Mouse (Mus musculus) heart, adult 2 months (tissue): ENCODE results near the gene Rpl9-ps6. TPM values are rescaled to one million over a fixed set of nuclear protein-coding genes. Genes with fewer than 3 reads are reported as not detected.

Experiments
- DNase-seq, 2 experiments: peaks; one replicate each; pipeline ENCODE4 v3.0.0; 2021
- H3K27ac ChIP-seq: fragments of 200-600 bp; 2 replicates; pipeline ENCODE4 v1.8.1; 2022
- H3K27me3 ChIP-seq: fragments of 200-500 bp; 2 replicates; pipeline ENCODE4 v1.6.1; 2012; ENCODE audit warnings: mild to moderate bottlenecking, low read length, inconsistent platforms, mixed read lengths; ENCODE audit not compliant: control insufficient read depth, insufficient read depth
- H3K36me3 ChIP-seq: fragments of 200-500 bp; 2 replicates; pipeline ENCODE4 v1.6.1; 2012; ENCODE audit warnings: low read length, inconsistent platforms; ENCODE audit not compliant: control insufficient read depth, insufficient read depth
- H3K4me1 ChIP-seq: fragments of 200-500 bp; 2 replicates; pipeline ENCODE4 v1.6.1; 2011; ENCODE audit warnings: low read length; ENCODE audit not compliant: control insufficient read depth, insufficient read depth
- H3K4me3 ChIP-seq: fragments of 200-600 bp; 2 replicates; pipeline ENCODE4 v1.8.1; 2022
- H3K79me2 ChIP-seq: fragments of 200-500 bp; replicated peaks from 2 replicates; pipeline ENCODE4 v1.6.1; 2012; ENCODE audit warnings: mild to moderate bottlenecking, inconsistent platforms, low read length, moderate library complexity, mixed read lengths; ENCODE audit not compliant: control insufficient read depth, insufficient read depth
- H3K9ac ChIP-seq: fragments of 200-500 bp; 2 replicates; pipeline ENCODE4 v1.6.1; 2012; ENCODE audit warnings: low read depth, mild to moderate bottlenecking, control low read depth, inconsistent platforms, low read length, mixed read lengths
- CTCF ChIP-seq: fragments of 200-600 bp; IDR thresholded peaks from 2 replicates; pipeline ENCODE4 v1.8.1; 2022; ENCODE audit warnings: antibody characterized with exemption, mild to moderate bottlenecking, moderate library complexity
- EP300 ChIP-seq: fragments of 200-500 bp; IDR thresholded peaks from 2 replicates; pipeline ENCODE4 v1.6.1; 2011; ENCODE audit warnings: low read depth, low read length, control low read depth; ENCODE audit not compliant: insufficient read depth
- POLR2A ChIP-seq: fragments of 200-500 bp; IDR thresholded peaks from 2 replicates; pipeline ENCODE4 v1.6.1; 2011; ENCODE audit warnings: mild to moderate bottlenecking, low read depth, low read length, control low read depth; ENCODE audit not compliant: insufficient read depth
- WGBS: fragments of 180-500 bp; shearing (Covaris S2); methylation state at CpG from one replicate; pipeline ENCODE4 v1.1.7; 2018; 5-methylcytosine and 5-hydroxymethylcytosine counted together
- intact Hi-C: fragments of 180-260 bp; cut with DNase I; formaldehyde crosslinking; loops from one replicate; pipeline ENCODE4 v1.15.1; 2025
- polyA plus RNA-seq: library from polyadenylated mRNA; depleted of rRNA; stranded (reverse); fragments of >200 nt; gene quantifications from 2 replicates; pipeline ENCODE4 v1.2.3, GENCODE M21; 2012
- total RNA-seq, 2 experiments: library from RNA; stranded (reverse); gene quantifications; 2 replicates each; pipeline ENCODE4 v1.2.3; 2021

Gene Rpl9-ps6
- total and polyA plus RNA-seq, 3 experiments: 7.4 to 28.9 (median 27.8) TPM

DNA sequence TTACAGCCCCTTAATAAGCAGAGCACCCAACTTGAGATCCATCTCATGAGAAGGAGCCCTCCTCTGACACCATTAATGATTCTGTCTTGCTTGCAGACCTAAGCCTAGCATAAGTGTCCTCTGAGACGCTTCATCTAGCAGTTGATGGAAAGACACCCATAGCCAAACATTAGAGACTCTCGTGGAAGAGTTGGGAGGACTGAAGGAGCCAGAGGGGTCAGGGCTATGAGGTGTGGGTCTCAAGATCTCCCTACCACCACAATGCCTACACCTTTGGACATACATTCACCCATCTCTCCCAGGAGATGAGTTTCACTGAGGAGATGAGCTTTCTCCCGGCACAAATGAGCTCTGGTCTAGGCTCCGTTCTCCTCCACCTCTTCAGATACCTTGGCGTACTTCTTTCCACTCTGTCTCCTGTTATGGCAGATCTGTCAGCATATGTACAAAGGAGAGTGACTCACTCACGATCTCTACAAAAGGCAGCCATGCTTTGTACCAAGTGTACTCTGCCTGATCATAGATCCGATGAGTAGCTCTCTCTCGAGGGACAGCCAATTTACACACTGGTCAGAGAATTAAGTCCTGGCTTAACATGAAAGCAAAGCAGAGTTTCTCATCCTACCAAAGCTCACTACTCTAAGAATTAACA lies 14.5 kb upstream of the Rpl9-ps6 start:
- DNase-seq: no peak
- no peaks in the 10 kb centered on the region for H3K36me3 ChIP-seq
- intact Hi-C loops: no loop called here

DNA sequence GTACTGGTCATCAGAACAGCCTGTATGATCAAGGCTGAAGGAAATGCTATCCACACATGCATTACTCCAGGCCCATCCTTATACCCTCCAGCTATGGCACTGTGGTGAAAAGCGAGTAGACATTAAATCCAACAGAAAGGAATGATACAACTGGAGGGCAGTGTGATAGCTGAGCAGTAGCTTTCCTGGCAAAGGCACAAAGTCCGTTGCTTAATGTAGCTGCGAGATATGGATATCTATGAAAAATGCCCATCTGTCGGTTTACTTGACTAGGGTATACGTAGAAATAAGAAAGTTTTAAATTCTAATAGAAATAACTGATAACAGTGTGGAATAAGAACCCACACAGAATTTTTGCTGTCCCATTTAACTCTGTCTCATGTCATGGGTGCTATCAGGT lies 13.9 kb upstream of the Rpl9-ps6 start:
- intact Hi-C loops: no loop called here
- H3K27ac ChIP-seq: no peak overlapping the region
- H3K4me1 ChIP-seq: peaks cover 2% of the 10 kb centered on the region; the same call in 1 of the 2 replicates
- no peaks in the 10 kb centered on the region for H3K36me3 ChIP-seq
- 68% methylated on average over 5 of the region's 5 CpGs for WGBS
- H3K9ac ChIP-seq: no peak overlapping the region
- H3K79me2 ChIP-seq: no peaks in the 10 kb centered on the region
- no peak for DNase-seq
- no peaks in the 10 kb centered on the region for H3K27me3 ChIP-seq
- TF ChIP-seq CTCF (no peak), POLR2A (no peak), EP300 (no peak)
- no peak overlapping the region for H3K4me3 ChIP-seq

More for the DNA sequence above, 14.5 kb upstream of the Rpl9-ps6 start:
- no peak for TF ChIP-seq CTCF
- no peak for TF ChIP-seq POLR2A
- TF ChIP-seq EP300: no peak
- Histone ChIP-seq H3K79me2 (no peaks in the 10 kb centered on the region), H3K4me3 (no peak overlapping the region), H3K27ac (no peak overlapping the region), H3K9ac (no peak overlapping the region), H3K4me1 (peaks cover 2% of the 10 kb centered on the region; the same call in 1 of the 2 replicates), H3K27me3 (no peaks in the 10 kb centered on the region)
- WGBS: 74% methylated on average over 8 of the region's 8 CpGs

DNA sequence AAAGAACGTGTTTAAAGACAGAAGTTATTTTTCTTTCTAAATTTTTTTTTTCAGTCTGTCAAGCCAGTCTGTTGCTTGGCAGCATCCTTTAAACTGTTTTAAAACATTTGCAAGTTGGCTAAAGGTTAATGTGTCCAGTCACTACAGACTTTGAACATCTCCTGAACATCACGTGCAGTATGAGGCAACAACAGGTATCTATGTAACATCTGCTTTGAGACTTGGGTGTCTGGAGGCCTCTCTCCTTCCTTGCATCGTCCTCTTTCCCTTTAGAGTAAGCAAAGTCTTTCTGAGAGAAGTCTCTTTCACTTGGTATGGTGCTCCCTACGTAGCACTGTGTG lies 10.3 kb upstream of the Rpl9-ps6 start:
- no peaks in the 10 kb centered on the region for H3K79me2 ChIP-seq
- 75% methylated on average over 4 of the region's 4 CpGs for WGBS
- H3K36me3 ChIP-seq: no peaks in the 10 kb centered on the region
- DNase-seq: no peak
- H3K27ac ChIP-seq: no peak overlapping the region
- no peak overlapping the region for H3K9ac ChIP-seq
- intact Hi-C loops: no loop called here
- TF ChIP-seq POLR2A (no peak), EP300 (no peak), CTCF (no peak)
- no peaks in the 10 kb centered on the region for H3K27me3 ChIP-seq
- H3K4me1 ChIP-seq: no peaks in the 10 kb centered on the region
- H3K4me3 ChIP-seq: no peak overlapping the region

DNA sequence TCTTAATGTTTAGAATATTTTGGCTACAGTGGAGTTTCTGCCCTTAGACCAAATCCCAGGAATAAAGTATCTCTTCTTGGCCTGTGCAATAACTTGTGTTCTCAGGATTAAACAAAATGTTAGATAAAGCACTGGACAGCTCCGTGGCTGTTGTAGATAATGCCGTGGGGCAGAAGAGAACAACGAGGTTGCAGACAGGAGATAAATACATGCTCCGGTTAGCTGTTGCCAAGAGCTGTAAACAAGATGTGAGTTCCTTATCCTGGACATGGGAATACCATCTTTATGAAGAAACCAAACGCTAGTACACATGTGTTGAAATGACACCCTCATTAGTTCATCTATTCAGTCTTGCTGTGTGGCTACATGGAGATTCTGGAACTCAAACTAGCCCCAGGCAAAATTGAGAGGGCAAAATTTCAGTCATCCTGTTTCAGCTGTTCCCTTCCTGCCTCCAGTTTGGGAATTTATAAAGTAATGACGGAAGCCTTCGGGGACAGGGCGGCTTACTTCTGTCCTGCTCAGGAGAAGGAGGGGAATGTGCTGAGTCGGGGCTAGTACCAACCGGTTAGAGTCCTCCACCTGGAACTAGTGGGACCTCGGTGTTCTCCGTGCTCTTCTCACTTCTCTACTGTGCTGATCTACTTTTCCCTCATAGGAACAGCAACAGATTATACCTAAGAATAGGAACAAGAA lies 9.8 kb upstream of the Rpl9-ps6 start:
- no peaks in the 10 kb centered on the region for H3K36me3 ChIP-seq
- DNase-seq: no peak
- no peak overlapping the region for H3K4me3 ChIP-seq
- no peak for TF ChIP-seq POLR2A
- TF ChIP-seq CTCF: no peak
- no peak for TF ChIP-seq EP300
- WGBS: 49% methylated on average over 12 of the region's 12 CpGs
- intact Hi-C loops: no loop called here
- no peak overlapping the region for H3K9ac ChIP-seq
- no peaks in the 10 kb centered on the region for H3K79me2 ChIP-seq
- no peak overlapping the region for H3K27ac ChIP-seq
- H3K27me3 ChIP-seq: peaks cover 1% of the 10 kb centered on the region; the same call in 1 of the 2 replicates
- H3K4me1 ChIP-seq: no peaks in the 10 kb centered on the region

DNA sequence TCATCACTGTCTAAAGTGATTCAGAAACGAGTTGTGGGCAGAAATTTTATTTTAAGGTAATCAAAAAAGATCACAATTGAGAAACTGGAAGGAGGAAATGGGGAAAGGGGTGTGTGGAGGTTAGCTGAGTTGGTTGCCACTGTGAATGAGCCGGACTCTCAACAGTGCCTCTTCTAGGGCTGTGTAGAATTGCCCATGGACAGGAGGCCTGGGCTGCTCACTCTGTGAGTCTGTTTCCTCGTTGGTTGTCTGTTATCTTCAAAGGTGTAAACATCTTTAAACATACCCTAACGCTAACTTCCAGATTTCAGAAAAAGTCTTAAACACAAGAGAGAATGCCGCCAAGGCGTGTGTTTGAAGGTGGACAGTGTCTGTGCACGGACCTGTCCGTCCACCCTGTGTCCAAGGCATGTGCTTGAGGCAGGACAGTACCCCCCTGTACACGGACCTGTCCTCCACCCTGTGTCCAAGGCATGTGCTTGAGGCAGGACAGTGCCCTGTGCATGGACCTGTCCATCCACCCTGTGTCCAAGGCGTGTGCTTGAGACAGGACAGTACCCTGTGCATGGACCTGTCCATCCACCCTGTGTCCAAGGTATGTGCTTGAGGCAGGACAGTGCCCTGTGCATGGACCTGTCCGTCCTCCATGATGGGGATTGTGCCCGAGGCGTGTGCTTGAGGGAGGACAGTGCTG lies 4.3 kb upstream of the Rpl9-ps6 start:
- H3K27ac ChIP-seq: no peak overlapping the region
- no peak for DNase-seq
- intact Hi-C loops: no loop called here
- H3K79me2 ChIP-seq: no peaks in the 10 kb centered on the region
- H3K36me3 ChIP-seq: no peaks in the 10 kb centered on the region
- no peak overlapping the region for H3K9ac ChIP-seq
- peaks cover 1% of the 10 kb centered on the region for H3K4me1 ChIP-seq
- no peak for TF ChIP-seq EP300
- TF ChIP-seq CTCF: no peak
- TF ChIP-seq POLR2A: no peak
- H3K4me3 ChIP-seq: no peak overlapping the region
- H3K27me3 ChIP-seq: peaks cover 1% of the 10 kb centered on the region; the same call in 1 of the 2 replicates
- 81% methylated on average over 13 of the region's 13 CpGs for WGBS

DNA sequence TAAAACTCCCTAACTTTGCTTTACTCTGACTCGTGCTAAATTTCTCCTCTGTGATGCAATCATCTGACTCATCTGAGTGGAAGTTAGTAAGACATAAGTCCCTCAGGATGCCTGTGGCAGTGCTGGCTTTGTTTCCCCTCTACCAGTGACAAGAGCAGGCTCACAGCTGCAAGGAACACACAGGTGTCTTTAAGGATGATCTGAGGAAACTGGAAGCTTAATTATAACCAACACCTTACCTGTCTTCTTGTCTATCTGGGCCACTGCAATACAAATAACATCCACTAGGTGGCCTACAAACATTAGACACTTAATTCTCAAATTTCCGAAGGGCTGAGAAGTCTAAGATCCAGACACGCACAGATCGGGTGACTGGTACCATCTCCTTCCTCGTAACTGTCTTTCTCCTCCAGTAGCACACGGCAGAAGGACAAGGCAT lies 3.7 kb upstream of the Rpl9-ps6 start:
- 17% methylated on average over 6 of the region's 6 CpGs for WGBS
- H3K4me3 ChIP-seq: no peak overlapping the region
- no peak overlapping the region for H3K9ac ChIP-seq
- H3K36me3 ChIP-seq: no peaks in the 10 kb centered on the region
- no peak for DNase-seq
- no peak overlapping the region for H3K27ac ChIP-seq
- intact Hi-C loops: no loop called here
- no peak for TF ChIP-seq POLR2A
- TF ChIP-seq EP300: no peak
- TF ChIP-seq CTCF: no peak; the same call in none of the 2 replicates
- peaks cover 1% of the 10 kb centered on the region; the same call in 1 of the 2 replicates for H3K27me3 ChIP-seq
- peaks cover 1% of the 10 kb centered on the region for H3K4me1 ChIP-seq
- no peaks in the 10 kb centered on the region for H3K79me2 ChIP-seq
